In genomic region chr8:96455915-96456314, GRCm38 (mm10) we compare ENCODE assay signal across 9 mouse cellular contexts.
DNase-seq lines count a peak whose midpoint lies in the region; ATAC-seq and TF ChIP-seq lines count a peak whose summit lies in the region.
"Had no signal": no experiment of that assay in that cellular context is flagged by ENCODE, and none has a peak within 500 bp of the region (broad histone marks: within the 10 kb centered on the region; RNA-seq: fewer than 3 reads in every experiment).

No protein-coding gene starts in this region.

- H3K4me1 ChIP-seq in forebrain, embryonic 10.5 days = peaks cover 19% of the 10 kb centered on the region
- H3K4me1 ChIP-seq in neural tube, embryonic 14.5 days (ENCODE audit: control insufficient read depth, insufficient read depth, low read length) = no peaks in the 10 kb centered on the region
- no peaks in the 10 kb centered on the region for H3K4me1 ChIP-seq in liver, embryonic 11.5 days (replicated peaks; ENCODE audit: control insufficient read depth, insufficient read depth, low read length)

- H3K36me3 ChIP-seq in forebrain, embryonic 10.5 days (replicated peaks) = no peaks in the 10 kb centered on the region
- H3K36me3 ChIP-seq in neural tube, embryonic 14.5 days (ENCODE audit: control insufficient read depth, insufficient read depth, low read length) = no peaks in the 10 kb centered on the region
- no peaks in the 10 kb centered on the region for H3K36me3 ChIP-seq in liver, embryonic 11.5 days (ENCODE audit: control insufficient read depth, insufficient read depth, low read length)

- no peak overlapping the region for H3K9ac ChIP-seq in neural tube, embryonic 14.5 days (replicated peaks; ENCODE audit: low read depth, low read length)
- no peak overlapping the region for H3K9ac ChIP-seq in liver, embryonic 11.5 days (ENCODE audit: low read depth, low read length)

- no peak for ATAC-seq in neural tube, embryonic 14.5 days (ENCODE audit: low read depth)
- no peak for ATAC-seq in megakaryocyte-erythroid progenitor cell, adult 5-6 weeks (replicated peaks; ENCODE audit: low FRiP score, low TSS enrichment, poor library complexity, severe bottlenecking)
- no peak for ATAC-seq in liver, embryonic 11.5 days (replicated peaks; ENCODE audit: low FRiP score)

- 27% methylated on average over 6 of the region's 6 CpGs for WGBS in forebrain, embryonic 10.5 days
- WGBS in neural tube, embryonic 14.5 days = 19% methylated on average over 6 of the region's 6 CpGs
- WGBS in liver, embryonic 11.5 days = 54% methylated on average over 6 of the region's 6 CpGs

- H3K4me3 ChIP-seq in forebrain, embryonic 10.5 days = peak overlapping the region; percentile 10; the same call in 1 of the 2 replicates
- peak overlapping the region; percentile 26; the same call in 1 of the 2 replicates for H3K4me3 ChIP-seq in left cerebral cortex, adult 2 months
- no peak overlapping the region for H3K4me3 ChIP-seq in neural tube, embryonic 14.5 days (ENCODE audit: low read depth, low read length)
- no peak overlapping the region for H3K4me3 ChIP-seq in liver, embryonic 11.5 days (ENCODE audit: low read depth, low read length)

- peak overlapping the region; percentile 29 for H3K4me2 ChIP-seq in neural tube, embryonic 14.5 days (ENCODE audit: low read depth, low read length)
- no peak overlapping the region for H3K4me2 ChIP-seq in liver, embryonic 11.5 days

- TF ChIP-seq CTCF in left cerebral cortex, adult 2 months (IDR thresholded peaks at IDR 0.05) = no peak

- H3K27me3 ChIP-seq in forebrain, embryonic 10.5 days (ENCODE audit: poor library complexity, severe bottlenecking) = peaks cover 17% of the 10 kb centered on the region; the same call in 1 of the 2 replicates
- H3K27me3 ChIP-seq in neural tube, embryonic 14.5 days (ENCODE audit: control insufficient read depth, insufficient read depth, low read length) = no peaks in the 10 kb centered on the region
- no peaks in the 10 kb centered on the region for H3K27me3 ChIP-seq in liver, embryonic 11.5 days (replicated peaks; ENCODE audit: control insufficient read depth, insufficient read depth, low read length)

- no peak overlapping the region for H3K27ac ChIP-seq in forebrain, embryonic 10.5 days
- no peak overlapping the region for H3K27ac ChIP-seq in left cerebral cortex, adult 2 months
- H3K27ac ChIP-seq in neural tube, embryonic 14.5 days (ENCODE audit: low read depth, low read length) = no peak overlapping the region
- no peak overlapping the region for H3K27ac ChIP-seq in liver, embryonic 11.5 days (ENCODE audit: low read depth, low read length)

- no peak for DNase-seq in forebrain, embryonic 10.5 days (ENCODE audit: extremely low spot score, low spot score)
- peak; percentile 8 to 12 for DNase-seq in frontal cortex, postnatal 10 days (ENCODE audit: low spot score in 2 of 2)
- peak; percentile 9 to 20 for DNase-seq in left cerebral cortex, adult 2 months (ENCODE audit: extremely low spot score in 1 of 2, low spot score in 2 of 2)
- no peak for DNase-seq in liver, embryonic 11.5 days (ENCODE audit: low spot score)
- no peak for DNase-seq in ovary, postnatal 10 days (ENCODE audit: low spot score)
- DNase-seq in gastrocnemius, postnatal 4 days (ENCODE audit: low spot score in 2 of 2) = no peak
- DNase-seq: heart, postnatal 4 days had no signal

- intact Hi-C loops in left cerebral cortex, adult 2 months (cut with DNase I) = loop anchor here (5.0 kb wide), 1 partner anchor 304 kb away; no protein-coding TSS in a partner anchor

- no peaks in the 10 kb centered on the region for H3K9me3 ChIP-seq in forebrain, embryonic 10.5 days
- H3K9me3 ChIP-seq in neural tube, embryonic 14.5 days (ENCODE audit: control insufficient read depth, low read length) = no peaks in the 10 kb centered on the region
- H3K9me3 ChIP-seq in liver, embryonic 11.5 days (ENCODE audit: control insufficient read depth, low read length) = no peaks in the 10 kb centered on the region

Comparison
In these comparisons a context has a peak if more than half of its experiments do, and no peak if none do; other contexts are left out.
1. DNase-seq: peak in frontal cortex, postnatal 10 days (2 of 2) and left cerebral cortex, adult 2 months (2 of 2); none in forebrain, embryonic 10.5 days (single experiment), liver, embryonic 11.5 days (single experiment), ovary, postnatal 10 days (single experiment) and gastrocnemius, postnatal 4 days (0 of 2).
2. H3K4me3 ChIP-seq: peak in forebrain, embryonic 10.5 days (single experiment) and left cerebral cortex, adult 2 months (single experiment); none in neural tube, embryonic 14.5 days (single experiment) and liver, embryonic 11.5 days (single experiment).